Mouse (Mus musculus) C2C12 (cell line): ENCODE measurements around the gene Qser1. TPM values are rescaled to one million over a fixed set of nuclear protein-coding genes. Genes with fewer than 3 reads are reported as not detected.
A peak's percentile ranks its signal among the peaks of the same experiment; 100 is the strongest.

Experiments
- H3K27me3 ChIP-seq: one replicate; pipeline ENCODE4 v1.6.1; 2011; ENCODE audit not compliant: control insufficient read depth, insufficient read depth, insufficient read length
- H3K36me3 ChIP-seq: one replicate; pipeline ENCODE4 v1.6.1; 2011; ENCODE audit not compliant: control insufficient read depth, insufficient read depth
- H3K4me3 ChIP-seq: one replicate; pipeline ENCODE4 v1.5.1; 2011; ENCODE audit warnings: mild to moderate bottlenecking, control low read depth; ENCODE audit not compliant: poor library complexity, insufficient read depth, severe bottlenecking
- H3K79me2 ChIP-seq: one replicate; pipeline ENCODE4 v1.6.1; 2011; ENCODE audit not compliant: control insufficient read depth, insufficient read depth
- H3K79me3 ChIP-seq: one replicate; pipeline ENCODE4 v1.6.1; 2011; ENCODE audit warnings: low read depth, control low read depth
- H3ac ChIP-seq: one replicate; pipeline ENCODE3; 2011; ENCODE audit warnings: low read depth; ENCODE audit not compliant: control insufficient read depth, insufficient read length
- CEBPB ChIP-seq: IDR thresholded peaks from one replicate; pipeline ENCODE4 v1.6.1; 2011; ENCODE audit warnings: low read depth, mild to moderate bottlenecking, control low read depth, moderate library complexity
- CTCF ChIP-seq: IDR thresholded peaks from one replicate; pipeline ENCODE4 v1.5.1; 2011; ENCODE audit not compliant: control insufficient read depth, insufficient read depth, insufficient read length
- FOSL1 ChIP-seq: IDR thresholded peaks from one replicate; pipeline ENCODE4 v1.8.0; 2011; ENCODE audit warnings: mild to moderate bottlenecking, low read length; ENCODE audit not compliant: poor library complexity, insufficient read depth, severe bottlenecking
- MAX ChIP-seq: IDR thresholded peaks from one replicate; pipeline ENCODE4 v1.6.1; 2011; ENCODE audit warnings: mild to moderate bottlenecking, control low read depth
- MYOD1 ChIP-seq: IDR thresholded peaks from one replicate; pipeline ENCODE4 v1.6.1; 2011; ENCODE audit warnings: low read depth; ENCODE audit not compliant: control insufficient read depth, insufficient read length
- MYOG ChIP-seq: IDR thresholded peaks from one replicate; pipeline ENCODE4 v1.6.1; 2011; ENCODE audit not compliant: control insufficient read depth, insufficient read length; ENCODE audit errors: extremely low read depth
- USF1 ChIP-seq: IDR thresholded peaks from one replicate; pipeline ENCODE4 v1.6.1; 2011; ENCODE audit warnings: low read depth, mild to moderate bottlenecking, control low read depth, moderate library complexity
- polyA plus RNA-seq: library from polyadenylated mRNA; unstranded; fragments of >200 nt; fragmentation: generic; extraction: Trizol; gene quantifications from one replicate; pipeline ENCODE4 v1.2.1, GENCODE M21; 2012; ENCODE audit warnings: missing spikeins

Qser1 gene
- polyA plus RNA-seq, 1 experiment = 5.3 TPM

- TF ChIP-seq MAX (no peak), CTCF (no peak), MYOD1 (no peak), MYOG (no peak), FOSL1 (no peak), CEBPB (no peak), USF1 (no peak)
- Histone ChIP-seq H3K36me3 (peaks cover 8% of the 10 kb centered on the region), H3K27me3 (no peaks in the 10 kb centered on the region), H3ac (peak overlapping the region; percentile 69), H3K79me2 (peaks cover 28% of the 10 kb centered on the region), H3K79me3 (no peaks in the 10 kb centered on the region), H3K4me3 (peak overlapping the region; percentile 43)
Measured at GRCm38 (mm10) chr2:104848235-104849161, 31.9 kb upstream of the Qser1 start.

- TF ChIP-seq MYOD1 (no peak), CTCF (peak; percentile 7), USF1 (no peak)
- Histone ChIP-seq H3K27me3 (no peaks in the 10 kb centered on the region), H3K79me2 (peaks cover 28% of the 10 kb centered on the region), H3K79me3 (no peaks in the 10 kb centered on the region), H3K36me3 (peaks cover 8% of the 10 kb centered on the region), H3ac (peak overlapping the region; percentile 7), H3K4me3 (no peak overlapping the region)
Measured at GRCm38 (mm10) chr2:104847645-104848044, 31.1 kb upstream of the Qser1 start.

GRCm38 (mm10) chr2:104846638-104847414 is 30.3 kb upstream of the Qser1 start:
- H3K27me3 ChIP-seq = no peaks in the 10 kb centered on the region
- no peak overlapping the region for H3K4me3 ChIP-seq
- H3K79me2 ChIP-seq = peaks cover 28% of the 10 kb centered on the region
- peak overlapping the region; percentile 27 for H3ac ChIP-seq
- peaks cover 8% of the 10 kb centered on the region for H3K36me3 ChIP-seq
- TF ChIP-seq MAX = no peak
- TF ChIP-seq CEBPB = no peak
- no peak for TF ChIP-seq MYOG
- no peak for TF ChIP-seq CTCF
- no peak for TF ChIP-seq FOSL1
- TF ChIP-seq MYOD1 = no peak
- no peak for TF ChIP-seq USF1
- H3K79me3 ChIP-seq = no peaks in the 10 kb centered on the region

- Histone ChIP-seq H3K79me3 (no peaks in the 10 kb centered on the region), H3ac (no peak overlapping the region), H3K79me2 (peaks cover 20% of the 10 kb centered on the region), H3K27me3 (no peaks in the 10 kb centered on the region), H3K36me3 (peaks cover 8% of the 10 kb centered on the region), H3K4me3 (no peak overlapping the region)
- TF ChIP-seq CTCF = no peak
- TF ChIP-seq MYOD1 = no peak
- no peak for TF ChIP-seq USF1
- TF ChIP-seq MAX = no peak
- no peak for TF ChIP-seq CEBPB
- no peak for TF ChIP-seq MYOG
- no peak for TF ChIP-seq FOSL1
Measured at GRCm38 (mm10) chr2:104842559-104842958, 26.0 kb upstream of the Qser1 start.

GRCm38 (mm10) chr2:104841736-104842135 is 25.2 kb upstream of the Qser1 start:
- H3K36me3 ChIP-seq = peaks cover 8% of the 10 kb centered on the region
- H3K27me3 ChIP-seq = no peaks in the 10 kb centered on the region
- peaks cover 12% of the 10 kb centered on the region for H3K79me2 ChIP-seq
- no peak for TF ChIP-seq CTCF
- no peak for TF ChIP-seq USF1
- TF ChIP-seq MYOD1 = no peak
- TF ChIP-seq MAX = no peak
- TF ChIP-seq FOSL1 = no peak
- no peak overlapping the region for H3K4me3 ChIP-seq
- H3K79me3 ChIP-seq = no peaks in the 10 kb centered on the region
- H3ac ChIP-seq = no peak overlapping the region

- Histone ChIP-seq H3K79me2 (peaks cover 4% of the 10 kb centered on the region), H3ac (no peak overlapping the region), H3K27me3 (no peaks in the 10 kb centered on the region), H3K36me3 (peaks cover 8% of the 10 kb centered on the region), H3K4me3 (no peak overlapping the region), H3K79me3 (no peaks in the 10 kb centered on the region)
- TF ChIP-seq CTCF (no peak), MYOD1 (no peak), USF1 (no peak), CEBPB (no peak), MYOG (no peak), FOSL1 (no peak), MAX (no peak)
Measured at GRCm38 (mm10) chr2:104840974-104841373, 24.4 kb upstream of the Qser1 start.
